Mouse (Mus musculus): ENCODE results near the gene Rbck1.

GRCm38 (mm10) chr2:152363245-152364147, 31.0 kb upstream of the Rbck1 start:
- TF ChIP-seq CTCF (IDR thresholded peaks at IDR 0.05) (peak; percentile 68), POLR2A (IDR thresholded peaks at IDR 0.05; ENCODE audit: insufficient read depth, low read depth, low read length) (no peak)
